Mouse (Mus musculus): Measurements from ENCODE around the gene Rab1b. TPM values are rescaled to one million over a fixed set of nuclear protein-coding genes. Genes with fewer than 3 reads are reported as not detected.

The Rab1b gene
- polyA plus RNA-seq, 1 experiment from 2014 or later, result 231 TPM

DNA sequence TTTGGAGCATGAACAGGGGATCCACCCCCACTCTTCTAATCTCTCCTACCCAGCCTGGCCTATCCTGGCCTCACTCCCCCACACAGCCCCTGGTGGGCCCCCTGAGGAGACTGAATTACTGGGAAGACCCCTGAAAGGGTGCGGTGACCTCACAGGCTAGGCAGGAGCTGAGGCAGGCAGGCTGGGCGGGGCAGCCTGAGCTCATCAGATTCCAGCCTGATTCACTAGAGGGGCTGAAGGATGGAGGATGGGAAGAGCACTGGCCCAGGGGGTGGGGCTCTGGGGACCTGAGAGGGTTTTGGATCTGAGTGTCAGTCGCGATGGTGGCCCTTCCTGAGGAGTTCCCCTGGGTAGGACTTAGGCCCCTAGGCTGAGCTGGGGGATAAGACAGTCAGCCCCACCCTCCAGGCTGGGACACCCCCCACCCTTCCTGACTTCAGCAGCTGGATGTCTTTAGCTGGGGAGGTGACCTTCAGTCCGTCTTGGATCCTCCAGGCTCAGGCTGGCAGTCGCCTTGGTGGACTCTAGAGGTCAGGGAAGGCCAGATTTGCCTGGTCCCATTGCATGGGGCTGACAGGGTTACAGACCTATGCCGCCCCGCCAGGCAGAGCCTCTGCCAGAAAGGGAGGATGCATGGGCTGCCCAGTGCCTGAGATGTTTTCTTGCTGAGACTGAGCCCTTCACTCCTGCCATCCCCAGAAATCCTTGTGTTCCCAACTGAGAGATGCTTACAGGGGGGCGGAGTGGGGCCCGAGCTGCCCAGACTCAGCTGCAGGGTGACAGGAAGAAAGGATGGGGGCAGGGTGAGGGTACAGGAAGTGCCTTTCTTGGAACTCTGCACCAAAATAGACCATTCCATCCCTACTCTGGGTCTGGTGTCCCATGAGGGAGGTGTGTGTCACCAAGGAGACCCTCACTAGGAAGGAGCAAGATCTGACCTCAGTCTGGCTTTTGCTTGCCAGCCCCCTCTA, 47.8 kb downstream of the Rab1b start:
- Histone ChIP-seq H3K4me1 (ENCODE audit: control insufficient read depth, insufficient read depth, low read length) (peaks cover 8% of the 10 kb centered on the region; the same call in 1 of the 2 replicates), H3K9ac (ENCODE audit: low read length) (no peak overlapping the region), H3K4me3 (ENCODE audit: low read depth, low read length) (no peak overlapping the region)

DNA sequence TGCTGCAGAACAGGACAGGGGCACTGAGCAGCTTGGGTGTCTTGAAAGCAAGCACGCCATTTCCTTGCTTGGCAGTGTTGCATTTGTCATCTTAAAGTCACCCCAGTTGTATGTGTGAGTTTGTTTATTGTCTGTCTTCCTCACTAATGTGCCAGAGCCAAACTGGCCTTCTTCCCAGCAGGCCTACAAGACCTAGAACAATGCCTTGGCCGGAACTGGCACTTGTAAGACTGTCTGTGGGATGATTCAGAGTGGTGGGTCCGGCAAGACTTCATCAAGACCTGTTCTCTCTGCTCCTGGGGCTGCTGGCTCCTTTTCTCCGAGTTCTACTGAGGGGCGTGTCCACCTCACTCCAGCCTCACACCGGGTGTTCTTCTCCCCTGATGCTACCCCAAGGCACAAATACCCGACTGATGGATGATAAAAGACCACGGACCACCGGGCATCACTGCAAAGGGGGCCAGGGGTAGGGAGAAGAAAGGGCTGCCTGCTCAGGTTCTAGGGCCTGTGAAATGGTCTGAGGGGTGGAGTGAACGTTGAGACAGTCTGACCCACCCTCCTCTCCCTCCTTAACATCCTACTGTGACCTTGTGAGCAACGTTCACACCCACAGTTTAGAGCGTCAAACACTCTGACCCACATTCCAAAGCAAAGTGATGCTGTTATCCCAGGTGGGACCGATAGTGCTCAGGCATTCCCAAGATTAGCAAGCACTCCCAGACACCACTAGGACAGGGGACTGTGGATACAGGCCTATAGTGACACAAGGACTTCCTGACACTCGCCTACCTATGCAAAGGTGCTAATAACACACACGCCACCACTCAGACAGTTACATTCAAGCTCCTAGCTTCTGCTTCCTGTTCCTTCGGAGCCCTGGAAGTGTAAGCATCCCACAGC, 48.7 kb downstream of the Rab1b start:
- ATAC-seq (ENCODE audit: low FRiP score) (no peak), DNase-seq (ENCODE audit: low spot score, missing footprints) (no peak)
- peaks cover 8% of the 10 kb centered on the region; the same call in 1 of the 2 replicates for H3K4me1 ChIP-seq (ENCODE audit: control insufficient read depth, insufficient read depth, low read length)
- 25% methylated on average over 16 of the region's 16 CpGs for WGBS
- no peak overlapping the region for H3K4me2 ChIP-seq
- no peaks in the 10 kb centered on the region for H3K9me3 ChIP-seq (ENCODE audit: control insufficient read depth, low read length)
- H3K4me3 ChIP-seq (ENCODE audit: low read depth, low read length), result no peak overlapping the region
- no peaks in the 10 kb centered on the region for H3K36me3 ChIP-seq (ENCODE audit: control insufficient read depth, insufficient read depth, low read length)
- H3K27me3 ChIP-seq (ENCODE audit: control insufficient read depth, insufficient read depth, low read length), result peaks cover 8% of the 10 kb centered on the region
- H3K9ac ChIP-seq (ENCODE audit: low read length), result no peak overlapping the region
- no peak overlapping the region for H3K27ac ChIP-seq (ENCODE audit: low read depth, low read length)

More for the DNA sequence above, 47.8 kb downstream of the Rab1b start:
- no peaks in the 10 kb centered on the region for H3K27me3 ChIP-seq (ENCODE audit: control insufficient read depth, insufficient read depth, low read length)
- no peaks in the 10 kb centered on the region for H3K36me3 ChIP-seq (ENCODE audit: control insufficient read depth, insufficient read depth, low read length)
- DNase-seq (ENCODE audit: low spot score, missing footprints) (no peak), ATAC-seq (ENCODE audit: low FRiP score) (peak; percentile 47; the same call in 1 of the 2 replicates)
- no peak overlapping the region for H3K4me2 ChIP-seq
- H3K27ac ChIP-seq (ENCODE audit: low read depth, low read length), result no peak overlapping the region
- 13% methylated on average over 10 of the region's 10 CpGs for WGBS
- no peaks in the 10 kb centered on the region for H3K9me3 ChIP-seq (ENCODE audit: control insufficient read depth, low read length)

DNA sequence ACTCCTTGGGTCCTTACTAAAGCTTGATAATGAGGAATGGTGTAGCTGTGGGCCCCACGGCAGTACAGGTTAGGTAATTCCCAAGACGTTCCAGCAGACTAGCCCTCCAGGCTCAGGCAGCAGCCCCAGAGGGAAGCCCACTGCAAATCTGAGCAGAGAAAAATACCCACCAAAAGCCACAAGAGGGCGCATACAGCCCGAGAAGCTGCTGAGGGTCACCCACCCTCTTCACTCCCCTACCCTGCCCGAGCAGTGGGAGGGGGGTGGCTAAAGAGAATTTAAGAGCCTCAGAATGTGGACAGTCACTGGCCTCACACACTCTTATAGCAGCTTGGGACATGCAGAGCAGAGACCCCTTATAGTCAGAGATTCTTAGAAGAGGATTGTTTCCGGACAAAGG, 50.6 kb downstream of the Rab1b start:
- Histone ChIP-seq H3K9ac (ENCODE audit: low read length) (no peak overlapping the region), H3K36me3 (ENCODE audit: control insufficient read depth, insufficient read depth, low read length) (no peaks in the 10 kb centered on the region), H3K4me3 (ENCODE audit: low read depth, low read length) (no peak overlapping the region), H3K4me1 (ENCODE audit: control insufficient read depth, insufficient read depth, low read length) (peaks cover 9% of the 10 kb centered on the region), H3K27ac (ENCODE audit: low read depth, low read length) (no peak overlapping the region), H3K27me3 (ENCODE audit: control insufficient read depth, insufficient read depth, low read length) (peaks cover 26% of the 10 kb centered on the region), H3K9me3 (ENCODE audit: control insufficient read depth, low read length) (no peaks in the 10 kb centered on the region), H3K4me2 (no peak overlapping the region)
- ATAC-seq (ENCODE audit: low FRiP score), result peak; percentile 61
- peak; percentile 95 for DNase-seq (ENCODE audit: low spot score, missing footprints)
- 10% methylated on average over 6 of the region's 6 CpGs for WGBS

DNA sequence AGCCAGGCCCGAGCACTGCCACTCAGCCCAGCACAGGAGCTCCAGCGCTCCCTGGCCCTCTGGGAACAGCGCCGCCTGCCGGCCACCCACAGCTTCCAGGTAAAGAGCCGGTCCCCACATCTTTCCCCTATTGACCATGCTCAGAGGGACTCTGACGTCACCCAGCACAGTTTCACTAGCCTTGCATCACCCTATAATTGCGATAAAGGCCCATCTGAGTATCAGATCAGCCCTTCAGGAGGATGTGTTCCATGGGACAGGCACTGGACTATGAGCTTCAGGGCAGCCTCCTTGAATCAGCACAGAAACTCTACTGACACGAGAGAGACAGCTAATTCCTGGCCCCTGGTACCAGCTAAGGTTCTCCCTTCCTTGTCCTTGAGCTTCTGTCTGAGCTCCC, 53.0 kb downstream of the Rab1b start:
- Histone ChIP-seq H3K27ac (ENCODE audit: low read depth, low read length) (no peak overlapping the region), H3K4me1 (ENCODE audit: control insufficient read depth, insufficient read depth, low read length) (peaks cover 23% of the 10 kb centered on the region), H3K4me3 (ENCODE audit: low read depth, low read length) (no peak overlapping the region), H3K9ac (ENCODE audit: low read length) (no peak overlapping the region), H3K4me2 (no peak overlapping the region), H3K9me3 (ENCODE audit: control insufficient read depth, low read length) (no peaks in the 10 kb centered on the region), H3K27me3 (ENCODE audit: control insufficient read depth, insufficient read depth, low read length) (peaks cover 35% of the 10 kb centered on the region), H3K36me3 (ENCODE audit: control insufficient read depth, insufficient read depth, low read length) (no peaks in the 10 kb centered on the region)
- WGBS, result 18% methylated on average over 9 of the region's 9 CpGs
- ATAC-seq (ENCODE audit: low FRiP score) (no peak), DNase-seq (ENCODE audit: low spot score, missing footprints) (peak; percentile 95)

DNA sequence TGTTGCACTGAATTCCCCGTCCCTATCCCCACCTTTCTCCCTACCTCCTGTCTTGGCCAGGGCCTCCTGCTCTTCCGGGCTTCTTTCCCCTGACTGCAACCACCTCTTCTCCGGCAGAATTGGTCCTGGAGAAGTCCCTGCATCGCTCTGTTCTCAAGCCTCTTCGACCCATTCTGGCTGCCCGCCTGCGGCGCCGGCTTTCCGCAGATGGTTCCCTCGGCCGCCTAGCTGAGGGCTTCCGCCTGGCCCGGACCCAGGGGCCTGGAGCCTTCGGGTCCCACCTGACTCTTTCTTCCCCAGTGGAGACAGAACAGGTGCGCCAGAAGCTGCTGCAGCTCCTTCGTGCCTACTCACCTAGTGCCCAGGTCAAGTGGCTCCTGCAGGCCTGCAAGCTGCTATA, 54.0 kb downstream of the Rab1b start:
- Histone ChIP-seq H3K4me3 (ENCODE audit: low read depth, low read length) (no peak overlapping the region), H3K36me3 (ENCODE audit: control insufficient read depth, insufficient read depth, low read length) (no peaks in the 10 kb centered on the region), H3K27me3 (ENCODE audit: control insufficient read depth, insufficient read depth, low read length) (peaks cover 35% of the 10 kb centered on the region), H3K4me1 (ENCODE audit: control insufficient read depth, insufficient read depth, low read length) (peaks cover 22% of the 10 kb centered on the region), H3K27ac (ENCODE audit: low read depth, low read length) (no peak overlapping the region), H3K9ac (ENCODE audit: low read length) (no peak overlapping the region), H3K4me2 (no peak overlapping the region), H3K9me3 (ENCODE audit: control insufficient read depth, low read length) (no peaks in the 10 kb centered on the region)
- 65% methylated on average over 17 of the region's 17 CpGs for WGBS
- no peak for ATAC-seq (ENCODE audit: low FRiP score)
- no peak for DNase-seq (ENCODE audit: low spot score, missing footprints)

DNA sequence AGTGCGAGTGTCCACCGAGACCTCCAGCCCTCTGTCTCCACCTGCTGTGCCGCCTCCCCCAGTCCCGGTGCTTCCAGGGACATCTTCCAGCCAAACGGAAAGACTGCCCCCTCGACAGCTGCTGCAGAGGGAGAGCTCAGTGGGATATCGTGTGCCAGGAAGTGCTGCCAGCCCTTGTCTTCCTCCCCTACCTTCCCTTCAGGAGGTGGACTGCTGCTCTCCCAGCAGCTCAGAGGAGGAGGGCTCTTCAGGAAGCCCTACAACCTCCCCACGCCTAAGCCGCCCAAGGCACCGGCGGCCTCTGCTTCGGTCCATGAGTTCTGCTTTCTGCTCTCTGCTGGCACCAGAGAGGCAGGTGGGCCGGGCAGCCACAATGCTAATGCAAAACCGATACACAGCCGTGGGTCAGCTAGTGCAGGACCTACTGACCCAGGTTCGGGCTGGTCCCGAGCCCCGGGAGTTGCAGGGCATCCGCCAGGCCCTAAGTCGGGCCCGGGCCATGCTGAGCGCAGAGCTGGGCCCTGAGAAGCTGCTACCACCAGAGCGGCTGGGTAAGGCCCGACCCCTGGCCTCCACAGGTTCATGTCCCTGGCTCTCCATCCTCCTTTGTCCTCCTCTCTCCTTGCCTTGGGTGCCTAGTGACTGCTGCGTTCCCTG, 54.6 kb downstream of the Rab1b start:
- Histone ChIP-seq H3K9me3 (ENCODE audit: control insufficient read depth, low read length) (no peaks in the 10 kb centered on the region), H3K9ac (ENCODE audit: low read length) (no peak overlapping the region), H3K4me2 (no peak overlapping the region), H3K4me3 (ENCODE audit: low read depth, low read length) (no peak overlapping the region), H3K27me3 (ENCODE audit: control insufficient read depth, insufficient read depth, low read length) (peaks cover 35% of the 10 kb centered on the region), H3K36me3 (ENCODE audit: control insufficient read depth, insufficient read depth, low read length) (no peaks in the 10 kb centered on the region), H3K27ac (ENCODE audit: low read depth, low read length) (no peak overlapping the region), H3K4me1 (ENCODE audit: control insufficient read depth, insufficient read depth, low read length) (peaks cover 22% of the 10 kb centered on the region)
- ATAC-seq (ENCODE audit: low FRiP score) (no peak), DNase-seq (ENCODE audit: low spot score, missing footprints) (no peak)
- 22% methylated on average over 25 of the region's 25 CpGs for WGBS

DNA sequence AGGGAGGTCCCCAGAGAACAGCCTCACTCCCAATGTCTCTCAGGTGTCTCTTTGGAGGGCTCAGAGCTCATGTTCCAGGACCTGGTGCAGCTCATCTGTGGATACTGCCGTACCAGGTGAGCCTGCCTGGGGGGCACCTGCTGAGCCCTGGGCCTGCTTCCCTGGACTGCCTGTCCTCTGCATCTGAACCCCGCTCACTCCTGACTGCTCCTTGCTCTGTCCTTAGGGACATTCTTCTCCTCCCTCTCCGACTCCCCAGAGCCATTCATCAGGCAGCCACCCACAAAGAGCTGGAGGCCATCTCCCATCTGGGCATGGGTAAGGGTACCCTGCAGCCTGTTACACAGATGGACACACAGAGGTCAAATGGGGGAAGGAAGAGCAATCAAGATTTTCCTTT, 55.4 kb downstream of the Rab1b start:
- H3K9me3 ChIP-seq (ENCODE audit: control insufficient read depth, low read length), result no peaks in the 10 kb centered on the region
- H3K4me1 ChIP-seq (ENCODE audit: control insufficient read depth, insufficient read depth, low read length), result peaks cover 22% of the 10 kb centered on the region
- H3K4me3 ChIP-seq (ENCODE audit: low read depth, low read length), result no peak overlapping the region
- 23% methylated on average over 2 of the region's 3 CpGs for WGBS
- no peak overlapping the region for H3K9ac ChIP-seq (ENCODE audit: low read length)
- H3K27ac ChIP-seq (ENCODE audit: low read depth, low read length), result no peak overlapping the region
- peaks cover 35% of the 10 kb centered on the region for H3K27me3 ChIP-seq (ENCODE audit: control insufficient read depth, insufficient read depth, low read length)
- ATAC-seq (ENCODE audit: low FRiP score) (no peak), DNase-seq (ENCODE audit: low spot score, missing footprints) (no peak)
- H3K36me3 ChIP-seq (ENCODE audit: control insufficient read depth, insufficient read depth, low read length), result 0 out of 2 replicates have a peak, but pooled peaks cover 2% of the 10 kb centered on the region
- no peak overlapping the region for H3K4me2 ChIP-seq

DNA sequence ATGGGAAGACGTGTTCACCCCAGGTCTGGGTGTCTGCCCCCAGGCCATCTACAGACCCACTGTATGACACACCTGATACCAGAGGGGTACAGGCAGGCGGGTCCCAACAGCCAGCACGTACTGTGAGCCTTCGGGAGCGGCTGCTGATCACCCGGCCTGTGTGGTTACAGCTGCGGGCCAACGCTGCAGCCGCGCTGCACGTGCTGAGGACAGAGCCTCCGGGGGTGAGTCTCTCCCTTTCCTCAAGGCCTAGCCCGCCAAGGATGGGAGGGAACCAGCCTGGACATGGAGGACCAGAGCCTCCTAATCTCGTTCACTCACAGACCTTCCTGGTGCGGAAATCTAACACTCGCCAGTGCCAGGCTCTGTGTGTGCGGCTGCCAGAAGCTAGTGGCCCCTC, 55.8 kb downstream of the Rab1b start:
- DNase-seq (ENCODE audit: low spot score, missing footprints) (peak; percentile 89), ATAC-seq (ENCODE audit: low FRiP score) (no peak)
- WGBS, result 6% methylated on average over 17 of the region's 17 CpGs
- peak overlapping the region; percentile 34; the same call in 1 of the 2 replicates for H3K9ac ChIP-seq (ENCODE audit: low read length)
- peaks cover 35% of the 10 kb centered on the region for H3K27me3 ChIP-seq (ENCODE audit: control insufficient read depth, insufficient read depth, low read length)
- no peak overlapping the region for H3K27ac ChIP-seq (ENCODE audit: low read depth, low read length)
- H3K9me3 ChIP-seq (ENCODE audit: control insufficient read depth, low read length), result no peaks in the 10 kb centered on the region
- no peak overlapping the region for H3K4me3 ChIP-seq (ENCODE audit: low read depth, low read length)
- H3K4me1 ChIP-seq (ENCODE audit: control insufficient read depth, insufficient read depth, low read length), result peaks cover 22% of the 10 kb centered on the region
- 0 out of 2 replicates have a peak, but pooled peaks cover 2% of the 10 kb centered on the region for H3K36me3 ChIP-seq (ENCODE audit: control insufficient read depth, insufficient read depth, low read length)
- no peak overlapping the region; the same call in 1 of the 2 replicates for H3K4me2 ChIP-seq

Data from midbrain, embryonic 11.5 days (tissue).